15 mouse cellular contexts compared by ENCODE assay signal in genomic region chr4:111410731-111411130, GRCm38 (mm10). TPM values are rescaled to one million over a fixed set of nuclear protein-coding genes. Genes with fewer than 3 reads are reported as not detected.
"Had no signal": no experiment of that assay in that cellular context is flagged by ENCODE, and none has a peak within 500 bp of the region (broad histone marks: within the 10 kb centered on the region; RNA-seq: fewer than 3 reads in every experiment).

No protein-coding gene starts in this region.

- DNase-seq: liver, postnatal 0 days; lung, embryonic 14.5 days; retina, postnatal 1 day; thymus, adult 18-20 months; thymus, postnatal 36 days had no signal

- H3K4me2 ChIP-seq: intestine, embryonic 15.5 days; liver, embryonic 11.5 days; lung, embryonic 14.5 days; midbrain, embryonic 12.5 days; midbrain, embryonic 15.5 days; neural tube, embryonic 12.5 days; neural tube, embryonic 15.5 days had no signal

- ATAC-seq: intestine, embryonic 15.5 days; liver, postnatal 0 days; lung, postnatal 0 days; midbrain, embryonic 15.5 days had no signal

- H3K27me3 ChIP-seq: intestine, embryonic 15.5 days; midbrain, embryonic 12.5 days; midbrain, embryonic 15.5 days; neural tube, embryonic 12.5 days; neural tube, embryonic 15.5 days had no signal

- H3K36me3 ChIP-seq: intestine, embryonic 15.5 days; midbrain, embryonic 12.5 days; midbrain, embryonic 15.5 days; neural tube, embryonic 12.5 days; neural tube, embryonic 15.5 days had no signal

- H3K4me3 ChIP-seq: intestine, embryonic 15.5 days; midbrain, embryonic 12.5 days; midbrain, embryonic 15.5 days; neural tube, embryonic 12.5 days; neural tube, embryonic 15.5 days had no signal

- H3K9ac ChIP-seq: intestine, embryonic 15.5 days; liver, embryonic 14.5 days; liver, postnatal 0 days; lung, embryonic 14.5 days; midbrain, embryonic 12.5 days; midbrain, embryonic 15.5 days; neural tube, embryonic 12.5 days; neural tube, embryonic 15.5 days had no signal

- H3K27ac ChIP-seq: intestine, embryonic 15.5 days; kidney, postnatal 0 days; liver, embryonic 14.5 days; macrophage; midbrain, embryonic 12.5 days; midbrain, embryonic 15.5 days; neural tube, embryonic 12.5 days; neural tube, embryonic 15.5 days had no signal

- H3K9me3 ChIP-seq: intestine, embryonic 15.5 days; midbrain, embryonic 12.5 days; midbrain, embryonic 15.5 days; neural tube, embryonic 12.5 days; neural tube, embryonic 15.5 days had no signal

RNA-seq across cellular contexts. Expression of gene Bend5, which starts 4.1 kb away (rescaled TPM):
- polyA plus RNA-seq: macrophage had no signal
